Mouse (Mus musculus) thymus, adult 2 months (tissue): ENCODE measurements around the gene Sf3b4.

Experiments used
- CTCF ChIP-seq: fragments of 200-500 bp; IDR thresholded peaks from 2 replicates; pipeline ENCODE4 v1.5.1; 2012; ENCODE audit warnings: mild to moderate bottlenecking, control low read depth, low read length, moderate library complexity, borderline replicate concordance; ENCODE audit not compliant: control insufficient read depth, poor library complexity, insufficient read depth; ENCODE audit errors: extremely low read depth
- POLR2A ChIP-seq: fragments of 200-500 bp; IDR thresholded peaks from 2 replicates; pipeline ENCODE4 v1.6.1; 2012; ENCODE audit warnings: mild to moderate bottlenecking, low read length, control low read depth, moderate library complexity; ENCODE audit not compliant: control insufficient read depth, poor library complexity, insufficient read depth; ENCODE audit errors: extremely low read depth

- TF ChIP-seq CTCF, result no peak
- TF ChIP-seq POLR2A, result no peak
These were observed 442 bp upstream of the Sf3b4 start for GRCm38 (mm10) chr3:96171583-96172196.
